1 mouse cellular context compared by ENCODE assay signal in the genomic region with DNA sequence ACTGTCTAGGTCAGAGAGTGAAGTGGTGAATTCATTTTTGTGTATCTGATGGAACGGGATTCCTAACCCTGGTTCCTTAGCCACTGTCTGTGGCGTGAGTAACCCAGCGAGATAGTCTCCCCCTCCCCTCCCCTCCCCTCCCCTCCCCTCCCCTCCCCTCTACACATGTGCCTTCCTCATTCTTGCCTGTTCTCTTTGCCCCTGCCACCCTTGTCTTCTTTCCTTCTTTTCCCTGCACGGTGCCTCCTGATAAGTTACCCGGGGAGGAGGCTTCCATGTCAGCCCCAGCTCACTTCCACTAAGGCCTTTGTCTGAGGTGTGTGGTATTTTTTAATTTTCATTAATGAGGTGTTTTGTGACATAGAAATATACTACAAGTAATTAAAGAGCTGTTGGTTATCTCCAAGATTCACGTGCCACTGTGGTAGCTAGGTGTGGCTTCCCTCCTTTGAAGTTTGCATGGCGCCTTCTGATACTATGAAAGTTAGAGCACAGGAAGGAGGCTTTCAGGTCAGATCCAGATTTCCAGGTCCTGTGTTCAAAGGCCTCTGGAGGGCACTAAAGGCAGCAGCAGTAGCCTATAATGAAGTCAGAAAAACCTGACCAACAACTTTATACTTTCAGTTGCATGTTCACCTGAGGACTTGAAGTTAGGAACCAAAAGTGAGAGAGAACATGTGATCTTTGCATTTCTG.
A peak's percentile ranks its signal among the peaks of the same experiment; 100 is the strongest.
TF ChIP-seq lines count a peak whose summit lies in the region.

No protein-coding gene starts in this region.

TF ChIP-seq in MEL, 35 proteins besides CTCF, POLR2A, EP300 and RAD21 (continued from another document):
- peak; percentile 69 for TF ChIP-seq USF1 (IDR thresholded peaks at IDR 0.05; ENCODE audit: low read depth, low read length)
- TF ChIP-seq RCOR1 (IDR thresholded peaks at IDR 0.05; ENCODE audit: low read depth, low read length) = peak; percentile 79
- TF ChIP-seq ETS1 (IDR thresholded peaks at IDR 0.05; ENCODE audit: low read depth, low read length) = peak; percentile 57; the same call in 1 of the 2 replicates
- TF ChIP-seq GABPA (IDR thresholded peaks at IDR 0.05; ENCODE audit: low read depth, low read length) = no peak
- 0 out of 2 replicates have a peak, but pooled peaks have one; percentile 38 for TF ChIP-seq ZMIZ1 (IDR thresholded peaks at IDR 0.05; ENCODE audit: low read depth, low read length)
- TF ChIP-seq MYC (IDR thresholded peaks at IDR 0.05; ENCODE audit: low read depth, low read length) = peak; percentile 79
- no peak for TF ChIP-seq JUND (IDR thresholded peaks at IDR 0.05; ENCODE audit: low read depth, low read length)
- TF ChIP-seq MAX (IDR thresholded peaks at IDR 0.05; ENCODE audit: low read length) = peak; percentile 89
- TF ChIP-seq MAZ (IDR thresholded peaks at IDR 0.05; ENCODE audit: low read depth, low read length) = peak; percentile 80; the same call in 1 of the 2 replicates
- TF ChIP-seq MYB (IDR thresholded peaks at IDR 0.05; ENCODE audit: low read depth, low read length) = peak; percentile 43; the same call in 1 of the 2 replicates
- TF ChIP-seq BHLHE40 (IDR thresholded peaks at IDR 0.05; ENCODE audit: borderline replicate concordance, low read depth, low read length) = peak; percentile 100
- TF ChIP-seq MAFK (IDR thresholded peaks at IDR 0.05; ENCODE audit: borderline replicate concordance, low read depth, low read length) = 0 out of 2 replicates have a peak, but pooled peaks have one; percentile 46
- no peak for TF ChIP-seq KAT2A (conservative IDR thresholded peaks at IDR 0.05; ENCODE audit: low read depth, low read length)
- peak; percentile 90 for TF ChIP-seq MXI1 (IDR thresholded peaks at IDR 0.05; ENCODE audit: low read depth, low read length)
